Mouse (Mus musculus) B cell, adult (primary cell): Measurements from ENCODE around the gene Btnl1. TPM values are rescaled to one million over a fixed set of nuclear protein-coding genes. Genes with fewer than 3 reads are reported as not detected.

Experiments used
- total RNA-seq: library from RNA; stranded (reverse); gene quantifications from 4 replicates; pipeline ENCODE4 v1.2.4, GENCODE M21; 2023; ENCODE audit not compliant: inconsistent age

Btnl1 gene
- total RNA-seq: 2.5 to 3.5 TPM (median 3.1 TPM) in 4 replicates

DNA sequence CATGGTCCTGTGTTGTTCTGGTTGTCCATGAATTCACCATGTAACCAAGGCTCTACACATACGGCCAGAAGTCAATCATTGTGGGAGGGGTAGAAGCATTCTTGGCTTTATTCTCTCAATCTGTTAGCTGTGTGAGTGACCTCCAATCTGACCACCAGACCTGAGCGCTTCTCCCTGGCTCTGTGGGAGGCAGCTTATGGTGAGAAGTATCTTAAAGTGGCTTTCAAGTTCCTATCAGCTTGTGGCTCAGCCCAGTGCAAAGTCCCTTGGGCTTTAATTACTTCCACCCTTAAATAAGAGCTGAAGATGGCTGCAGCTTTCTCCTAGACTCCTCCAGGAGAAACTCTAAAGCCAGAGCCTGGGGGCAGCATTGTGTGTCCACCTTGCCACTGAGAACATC, at the start of gene Btnl1:
Btnl1 (plus strand) TSS at position 286 of the 400 bp plus-strand sequence.

DNA sequence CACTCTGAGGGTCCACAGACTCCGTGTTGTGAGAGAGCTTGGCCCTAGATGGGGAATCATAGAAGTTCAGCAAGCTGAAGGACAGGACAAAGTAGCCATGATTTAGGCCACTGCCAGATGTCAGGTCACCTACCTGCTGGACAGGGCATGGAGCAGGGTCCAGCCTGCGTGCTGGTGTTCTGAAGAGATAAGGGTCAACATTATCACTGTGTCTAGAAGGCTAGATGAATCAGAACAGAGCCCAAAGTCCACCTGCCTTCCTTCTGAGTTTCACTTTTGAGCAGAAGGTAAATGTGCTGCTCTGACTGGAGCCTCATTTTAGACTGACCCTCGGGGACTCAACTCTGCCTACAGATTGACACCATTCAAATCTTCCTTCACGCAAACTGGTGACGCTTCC, 22.4 kb upstream of the Btnl1 start, which contains the start of gene Btnl2:
Btnl2 (plus strand) TSS at position 284 of the 400 bp plus-strand sequence.

DNA sequence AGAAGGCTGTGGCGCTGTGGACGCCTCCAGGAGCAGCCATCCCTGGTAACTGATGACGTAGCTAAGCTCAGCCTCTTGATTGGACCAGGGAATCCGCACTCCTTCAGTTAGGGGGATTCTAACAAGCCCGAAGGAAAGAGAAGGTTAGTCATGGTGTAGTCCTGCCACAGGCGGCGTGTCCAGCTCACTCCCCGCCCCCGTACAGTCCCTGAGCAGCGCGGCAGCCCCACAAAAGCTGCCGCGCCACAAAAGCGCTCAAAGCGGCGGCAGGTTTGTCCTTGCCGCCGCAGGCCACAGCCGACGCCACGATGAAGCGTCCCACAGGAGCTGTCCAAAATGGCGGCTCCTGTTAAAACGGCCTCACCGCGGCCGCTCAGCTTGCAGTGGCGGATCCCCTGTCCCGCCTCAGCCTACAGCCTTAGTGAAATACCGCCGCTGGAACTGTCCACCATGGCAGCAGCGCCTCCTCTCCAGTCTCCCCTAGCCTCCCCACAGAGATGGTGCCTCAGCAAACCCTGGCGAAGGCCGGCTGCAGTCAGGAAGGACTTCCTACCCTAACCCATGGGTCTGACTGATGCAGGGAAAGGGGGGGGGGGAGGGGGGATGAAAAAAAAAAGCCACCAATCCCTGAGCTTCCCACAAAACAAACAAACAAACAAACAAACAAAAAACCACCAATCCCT, 21.9 kb downstream of the Btnl1 start, which contains the start of gene BC051142:
BC051142 (plus strand) TSS at position 110 of the 683 bp plus-strand sequence.

Other genes starting within 250 kb of the Btnl1 start
- gene H2-DMb2, start 233.8 kb upstream of the Btnl1 start, total RNA-seq: 1,549 to 1,567 TPM (median 1,559 TPM) in 4 replicates
- 652 to 777 TPM (median 691 TPM) in 4 replicates for gene H2-DMb1, start 224.1 kb upstream of the Btnl1 start, total RNA-seq
- 129 to 155 TPM (median 147 TPM) in 4 replicates for gene Tap1, start 189.6 kb upstream of the Btnl1 start, total RNA-seq
- 88.5 to 134 TPM (median 102 TPM) in 4 replicates for gene Psmb9, start 189.4 kb upstream of the Btnl1 start, total RNA-seq
- 204 to 264 TPM (median 236 TPM) in 4 replicates for gene Psmb8, start 179.4 kb upstream of the Btnl1 start, total RNA-seq
- 121 to 132 TPM (median 126 TPM) in 4 replicates for gene Tap2, start 173.6 kb upstream of the Btnl1 start, total RNA-seq
- 966 to 1,062 TPM (median 1,033 TPM) in 4 replicates for gene H2-Ob, start 138.2 kb upstream of the Btnl1 start, total RNA-seq
- 5,415 to 5,641 TPM (median 5,533 TPM) in 4 replicates for gene H2-Ab1, start 119.4 kb upstream of the Btnl1 start, total RNA-seq
- gene H2-Aa, start 89.3 kb upstream of the Btnl1 start, total RNA-seq: 4,630 to 4,972 TPM (median 4,848 TPM) in 4 replicates
- gene H2-Eb1, start 71.3 kb upstream of the Btnl1 start, total RNA-seq: 3,438 to 3,919 TPM (median 3,626 TPM) in 4 replicates
- 36.5 to 41.0 TPM (median 37.9 TPM) in 4 replicates for gene H2-Eb2, start 51.5 kb upstream of the Btnl1 start, total RNA-seq
- 8.2 to 10.9 TPM (median 10.3 TPM) in 4 replicates for gene Btnl2, start 22.3 kb upstream of the Btnl1 start, total RNA-seq
- 6.3 to 23.1 TPM (median 16.8 TPM) in 4 replicates for gene BC051142, start 21.7 kb downstream of the Btnl1 start, total RNA-seq
- not detected in 4 replicates for gene Btnl4, start 100.2 kb downstream of the Btnl1 start, total RNA-seq
- gene Btnl6, start 140.2 kb downstream of the Btnl1 start, total RNA-seq: not detected in 4 replicates
- 0.21 to 2.0 TPM (median 1.6 TPM) in 4 replicates for gene Notch4, start 187.1 kb downstream of the Btnl1 start, total RNA-seq
- 116 to 126 TPM (median 122 TPM) in 4 replicates for gene Gpsm3, start 212.7 kb downstream of the Btnl1 start, total RNA-seq
- gene Pbx2, start 214.1 kb downstream of the Btnl1 start, total RNA-seq: 51.6 to 61.4 TPM (median 59.6 TPM) in 4 replicates
- 3.9 to 4.7 TPM (median 4.7 TPM) in 4 replicates for gene Ager, start 220.7 kb downstream of the Btnl1 start, total RNA-seq
- 30.2 to 36.8 TPM (median 35.2 TPM) in 4 replicates for gene Rnf5, start 226.6 kb downstream of the Btnl1 start, total RNA-seq
- gene Agpat1, start 227.1 kb downstream of the Btnl1 start, total RNA-seq: 58.3 to 69.5 TPM (median 62.3 TPM) in 4 replicates
- gene Egfl8, start 238.8 kb downstream of the Btnl1 start, total RNA-seq: 0.66 to 0.67 TPM in 2 of 4 replicates, not detected in the others